Mouse (Mus musculus): Measurements from ENCODE around the gene Ldhd.

Ldhd gene

DNA sequence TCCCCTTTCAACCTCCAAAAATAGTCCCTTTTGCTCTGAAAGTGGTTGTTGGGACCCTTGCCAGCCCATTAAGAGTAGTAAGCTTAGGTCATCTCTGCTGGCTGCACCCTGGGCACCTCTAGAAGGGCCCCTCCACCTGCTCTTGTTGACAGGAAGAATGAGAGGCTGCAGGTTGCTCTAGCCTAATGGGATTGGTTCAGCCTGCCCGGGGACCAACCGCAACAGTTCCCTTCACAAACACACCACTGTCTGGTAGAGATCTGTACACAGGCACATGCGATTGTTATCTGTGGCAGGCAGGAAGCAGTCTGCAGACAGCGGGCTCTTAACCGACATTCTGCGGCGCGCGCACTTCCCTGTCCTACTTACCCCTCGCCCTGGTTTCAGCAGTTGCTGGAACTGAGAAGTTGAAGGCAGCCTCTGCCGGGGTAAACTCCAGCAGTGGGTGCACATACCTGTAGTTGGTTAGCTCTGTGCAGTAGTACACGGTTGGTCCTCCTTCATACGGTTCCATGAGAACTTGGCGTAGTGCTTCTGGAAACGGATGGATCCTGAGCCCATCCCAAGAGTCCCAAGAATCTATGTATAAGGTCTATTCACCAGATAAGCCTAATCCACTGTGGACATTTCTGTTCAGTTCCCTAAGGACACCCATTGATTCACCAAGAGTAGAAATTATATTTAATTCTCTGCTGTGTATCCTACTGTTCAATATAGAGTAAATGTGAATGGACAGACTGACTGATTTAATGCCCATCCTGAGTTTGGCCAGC is 34.3 kb downstream of the Ldhd start:
- peak; percentile 73 to 82 for DNase-seq (ENCODE audit: low read depth in 2 of 2, low spot score in 2 of 2)

DNA sequence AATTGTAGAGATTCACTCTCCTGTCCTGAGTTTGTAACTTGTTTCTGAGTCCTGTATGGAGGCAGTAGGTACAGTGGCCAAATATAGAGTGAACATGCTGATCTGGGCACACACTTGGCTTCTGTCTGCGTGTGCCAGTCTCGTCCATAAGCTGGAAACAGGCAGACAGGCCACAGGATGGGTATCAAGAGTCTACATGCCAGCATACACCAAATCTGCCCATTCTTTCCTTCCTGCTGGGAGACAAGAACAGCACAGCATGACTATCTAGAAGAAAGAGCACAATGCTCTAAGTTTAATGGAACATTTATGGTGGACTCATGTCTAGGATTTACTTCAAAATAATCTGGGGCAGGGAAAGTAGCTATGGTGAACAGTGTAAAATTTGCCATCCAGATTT is 35.2 kb downstream of the Ldhd start:
- no peak for DNase-seq (ENCODE audit: low read depth in 2 of 2, low spot score in 2 of 2)

DNA sequence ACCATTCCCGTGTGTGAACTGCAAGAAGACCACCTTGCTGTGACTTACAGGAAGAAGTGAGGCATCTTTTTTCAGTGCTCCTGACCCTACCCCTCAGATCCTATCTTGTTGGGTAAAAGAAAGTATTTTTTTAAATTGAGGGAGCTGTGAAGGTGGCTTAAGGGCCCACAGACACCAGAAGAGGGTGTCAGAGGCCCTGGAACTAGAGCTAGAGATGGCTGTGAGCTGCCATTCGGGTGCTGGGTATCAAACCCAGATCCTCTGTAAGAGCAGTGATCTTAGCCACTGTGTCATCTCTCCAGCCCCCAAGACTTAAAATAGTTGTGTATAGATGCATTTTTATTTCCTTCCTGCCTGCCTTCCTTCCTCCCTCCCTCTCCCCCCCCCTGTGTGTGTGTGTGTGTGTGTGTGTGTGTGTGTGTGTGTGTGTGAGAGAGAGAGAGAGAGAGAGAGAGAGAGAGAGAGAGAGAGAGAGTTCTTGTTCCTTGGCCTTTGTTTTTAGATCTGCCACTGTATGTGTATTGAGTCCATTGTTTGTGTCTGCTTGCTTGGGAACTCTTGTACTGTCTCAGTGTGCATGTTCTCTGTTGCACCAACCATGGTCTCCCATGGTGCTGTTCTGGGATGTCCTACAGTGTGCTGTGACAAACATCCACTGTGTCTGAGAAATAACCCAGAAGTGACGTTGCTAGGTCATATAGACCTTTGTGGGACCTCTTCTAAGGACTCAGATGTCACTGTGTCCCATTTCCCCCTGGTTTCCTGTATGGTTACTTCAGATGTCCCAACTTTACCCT is 35.9 kb downstream of the Ldhd start:
- DNase-seq (ENCODE audit: low read depth in 2 of 2, low spot score in 2 of 2): no peak

DNA sequence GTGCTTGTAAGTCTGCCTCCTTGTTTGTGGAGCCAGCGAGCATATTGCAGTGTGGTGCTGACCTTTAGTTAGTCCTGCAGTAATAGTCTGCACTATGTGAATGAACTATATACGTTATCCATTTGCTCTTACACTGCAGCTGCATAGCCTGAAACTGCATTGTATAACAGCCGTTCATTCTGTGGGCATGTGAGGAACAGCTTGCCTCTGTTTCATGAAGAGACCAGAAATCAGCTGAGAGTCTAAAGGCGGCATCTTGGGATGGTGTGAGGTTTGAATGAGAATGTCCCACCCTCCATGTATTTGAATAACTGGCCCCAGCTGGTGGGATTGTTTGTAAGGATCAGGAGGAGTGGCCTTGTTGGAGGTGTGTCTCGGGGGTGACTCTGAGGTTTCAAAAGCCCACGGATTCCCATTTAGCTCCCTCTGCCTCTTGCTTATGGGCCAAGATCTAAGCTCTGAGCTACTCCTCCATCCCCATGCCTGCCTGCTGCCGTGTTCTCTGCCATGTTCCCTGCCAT is 37.7 kb downstream of the Ldhd start:
- DNase-seq (ENCODE audit: low read depth in 2 of 2, low spot score in 2 of 2): no peak

DNA sequence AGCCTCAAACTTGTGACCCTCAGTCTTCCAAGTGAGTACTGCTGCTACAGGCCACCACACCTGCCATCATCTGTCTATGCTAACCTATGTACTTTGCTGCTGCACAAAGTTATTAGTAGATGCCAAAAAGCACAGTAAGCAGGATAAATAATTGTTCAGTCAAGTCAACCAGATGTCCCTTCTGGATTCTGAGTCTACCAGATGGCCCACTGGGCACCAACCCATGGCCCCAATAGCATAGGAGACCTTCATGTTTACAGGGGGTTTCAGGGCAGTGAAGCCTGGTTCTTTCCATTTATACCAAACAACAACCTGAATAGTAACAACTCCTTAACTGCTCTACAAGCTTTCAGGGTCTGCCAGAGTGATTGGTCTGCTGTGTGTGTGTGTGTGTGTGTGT is 39.0 kb downstream of the Ldhd start:
- DNase-seq (ENCODE audit: low read depth in 2 of 2, low spot score in 2 of 2): no peak

DNA sequence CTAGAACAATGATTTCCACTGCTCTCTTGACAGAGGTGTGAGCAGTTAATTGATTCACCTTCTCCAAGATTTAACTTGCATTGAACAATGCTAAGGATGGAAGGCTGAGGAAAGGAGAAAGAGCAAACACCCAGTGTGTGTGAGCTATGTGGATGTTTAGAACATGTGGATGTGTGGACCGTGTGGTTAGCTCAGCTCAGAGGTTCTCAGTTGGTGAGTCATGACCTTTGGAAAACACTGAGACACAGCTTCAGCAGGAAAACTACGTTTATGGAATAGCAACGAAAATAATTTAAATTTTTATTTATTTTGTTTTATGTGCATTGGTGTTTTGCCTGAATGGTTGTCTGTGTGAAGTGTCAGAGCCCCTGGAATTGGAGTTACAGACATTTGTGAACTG is 40.0 kb downstream of the Ldhd start:
- no peak for DNase-seq (ENCODE audit: low read depth in 2 of 2, low spot score in 2 of 2)

DNA sequence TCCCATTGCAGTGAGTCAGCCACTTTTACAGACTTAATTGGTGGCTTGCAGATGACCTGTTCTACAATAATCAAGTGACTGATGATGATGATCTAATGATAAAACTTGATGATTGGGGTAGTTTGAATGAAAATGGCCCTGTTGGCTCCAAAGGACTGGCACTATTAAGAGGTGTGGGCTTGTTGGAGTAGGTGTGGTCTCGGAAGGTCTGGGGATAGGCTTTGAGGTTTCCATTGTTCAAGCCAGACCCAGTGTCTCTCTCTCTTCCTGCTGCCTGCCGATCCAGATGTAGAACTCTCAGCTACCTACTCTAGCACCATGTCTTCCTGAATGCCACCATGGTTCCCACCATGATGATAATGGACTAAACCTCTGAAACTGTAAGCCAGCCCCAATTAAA is 41.8 kb downstream of the Ldhd start:
- DNase-seq (ENCODE audit: low read depth in 2 of 2, low spot score in 2 of 2): no peak

DNA sequence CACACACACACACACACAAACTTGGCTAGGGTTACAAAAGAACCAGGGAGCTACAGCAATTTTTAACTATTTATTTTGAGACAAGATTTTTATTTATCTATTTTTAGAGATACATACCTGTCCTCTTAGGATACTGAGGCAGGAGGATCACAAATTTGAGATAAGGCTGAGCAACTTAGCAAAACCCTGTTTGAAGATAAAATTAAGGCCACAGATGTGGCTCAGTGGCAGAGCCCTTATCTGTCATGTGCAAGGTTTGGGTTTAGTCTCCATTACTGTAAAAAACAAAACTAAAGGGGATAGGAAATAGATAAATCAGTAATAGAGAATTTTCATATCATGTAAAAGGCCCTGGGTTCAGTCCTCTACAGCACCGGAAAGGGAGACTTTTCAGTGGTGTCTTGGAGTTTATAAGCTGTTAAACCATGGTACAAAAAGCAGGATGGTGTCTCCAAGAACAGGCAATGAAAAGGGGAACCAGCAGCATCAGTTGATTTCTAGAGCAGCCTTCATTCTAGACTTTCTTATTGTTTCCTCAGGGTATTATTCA is 42.6 kb downstream of the Ldhd start:
- DNase-seq (ENCODE audit: low read depth in 2 of 2, low spot score in 2 of 2): no peak

DNA sequence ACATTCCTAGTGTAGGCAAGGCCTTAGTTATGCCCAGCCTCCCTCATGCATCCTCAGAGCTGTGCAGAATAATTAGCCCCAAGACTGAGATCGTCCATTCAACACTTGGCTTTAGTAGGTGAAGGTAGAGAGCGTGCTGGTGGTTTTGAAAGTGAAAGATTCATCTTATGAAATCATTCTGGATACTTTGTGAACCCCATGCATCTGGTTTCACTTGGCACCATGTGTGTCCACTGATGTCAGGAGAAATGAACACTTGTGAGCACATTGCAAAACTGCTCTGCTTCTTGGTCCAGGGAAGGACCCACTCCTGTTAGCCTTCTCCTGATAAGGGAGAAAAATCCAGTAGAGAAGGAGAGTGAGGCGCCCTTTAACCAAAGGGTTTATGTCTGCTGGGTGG is 45.2 kb downstream of the Ldhd start:
- DNase-seq (ENCODE audit: low read depth in 2 of 2, low spot score in 2 of 2): no peak

DNA sequence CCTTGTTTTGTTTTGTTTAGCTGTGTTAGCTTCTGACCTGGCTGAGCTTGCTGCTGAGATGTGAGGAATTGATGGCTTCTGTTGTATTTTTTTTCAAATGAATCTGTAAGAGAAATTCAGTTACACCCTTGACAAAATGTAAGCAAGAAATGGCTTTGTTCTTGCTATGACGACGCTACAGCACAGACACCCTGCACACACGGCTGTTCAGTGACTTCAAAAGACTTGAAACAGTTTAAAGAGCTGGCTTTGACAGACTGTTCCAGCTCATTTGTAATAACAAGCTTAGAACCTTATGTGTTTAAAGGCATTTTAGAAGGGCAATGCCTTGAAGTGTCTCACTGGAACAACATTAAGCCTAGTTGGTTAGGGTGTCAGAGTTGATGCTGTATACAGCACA is 47.8 kb downstream of the Ldhd start:
- peak; percentile 56 to 58 for DNase-seq (ENCODE audit: low read depth in 2 of 2, low spot score in 2 of 2)

DNA sequence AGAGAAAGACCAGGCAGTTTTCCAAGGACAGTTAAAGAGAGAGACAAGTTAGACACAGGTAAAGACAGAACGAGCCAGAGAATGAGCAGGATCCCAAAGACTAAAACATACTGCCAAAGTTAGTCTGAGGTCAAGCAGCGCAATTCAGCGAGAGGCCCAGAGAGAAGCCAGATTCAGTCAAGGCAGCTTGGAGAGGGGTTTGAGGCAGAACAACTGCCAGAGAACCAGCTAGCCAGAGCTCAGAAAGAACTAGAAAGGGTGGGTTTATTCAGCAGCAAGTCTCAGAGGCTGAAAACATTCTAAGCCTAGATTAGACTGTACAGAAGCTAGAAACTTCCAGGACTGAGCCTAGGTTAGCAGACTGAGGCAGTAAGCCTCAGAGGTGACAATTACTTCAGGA is 49.9 kb downstream of the Ldhd start:
- DNase-seq (ENCODE audit: low read depth in 2 of 2, low spot score in 2 of 2): no peak

DNA sequence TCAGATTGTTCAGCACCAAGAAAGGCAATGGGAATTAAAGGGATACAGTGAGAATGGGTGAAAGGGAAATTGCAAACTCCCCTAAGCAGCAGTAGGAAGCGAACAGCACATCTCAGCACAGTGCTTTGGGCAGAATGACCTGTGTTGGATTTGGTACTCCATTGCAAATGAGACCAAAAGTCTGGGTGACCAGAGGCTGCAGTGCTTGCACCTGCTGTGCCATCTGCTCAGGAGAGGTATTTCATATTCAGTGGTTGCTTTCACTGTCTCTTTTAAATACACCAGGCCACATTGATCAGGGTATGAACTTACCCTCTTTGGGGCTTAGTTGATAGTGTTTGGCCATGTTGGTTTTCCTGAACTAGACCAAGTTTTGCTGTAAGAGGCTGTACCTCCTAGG is 50.9 kb downstream of the Ldhd start:
- no peak for DNase-seq (ENCODE audit: low read depth in 2 of 2, low spot score in 2 of 2)

DNA sequence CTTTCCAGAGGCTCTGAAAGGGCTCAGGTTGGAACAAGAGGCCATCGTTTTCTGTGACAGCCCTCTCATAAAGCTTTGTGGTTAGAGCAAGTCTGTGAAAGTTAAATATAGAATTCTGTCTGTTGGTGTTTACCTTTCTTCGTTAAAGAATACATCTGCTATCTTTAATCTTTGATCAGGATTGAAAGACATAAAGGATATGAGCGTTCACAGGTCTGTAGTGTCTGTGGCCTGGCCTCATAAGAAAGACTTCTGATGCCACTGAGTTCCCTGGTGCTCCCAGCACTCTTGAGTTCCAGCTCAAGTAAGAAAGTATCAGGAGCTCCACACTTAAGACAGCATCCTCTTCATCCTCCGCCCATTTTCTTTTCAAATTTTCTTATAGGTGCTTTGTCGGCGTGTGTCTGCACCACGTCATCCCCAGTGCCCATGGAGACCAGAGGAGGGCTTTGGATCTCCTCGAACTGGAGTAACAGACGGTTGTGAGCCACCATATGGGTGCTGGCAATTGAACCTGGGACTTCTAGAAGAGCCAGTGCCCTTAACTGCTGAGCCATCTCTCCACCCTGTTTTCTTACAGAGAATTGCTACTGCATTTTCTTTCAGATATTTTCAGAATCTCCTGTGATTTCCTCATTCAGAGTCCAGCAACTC is 52.2 kb downstream of the Ldhd start:
- DNase-seq (ENCODE audit: low read depth in 2 of 2, low spot score in 2 of 2): no peak

DNA sequence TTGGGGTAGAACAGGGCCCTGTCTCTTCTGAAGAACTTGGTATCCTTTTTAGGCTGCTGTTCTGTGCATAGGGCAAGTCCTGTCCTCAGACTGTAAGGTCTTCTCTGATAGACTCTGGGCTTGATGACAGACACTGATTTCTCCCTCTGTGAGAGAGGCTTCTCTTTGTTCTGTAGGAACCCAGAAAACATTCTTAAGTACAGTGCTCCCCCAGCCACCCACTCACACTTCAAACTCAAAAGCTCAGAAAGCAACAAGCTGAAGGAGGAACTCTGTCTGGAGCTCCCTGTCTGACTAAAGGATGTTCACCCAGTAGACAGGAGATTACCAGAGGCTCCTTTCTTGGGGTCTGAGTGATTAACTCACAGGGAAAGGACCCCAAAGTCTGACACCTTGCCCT is 53.7 kb downstream of the Ldhd start:
- DNase-seq (ENCODE audit: low read depth in 2 of 2, low spot score in 2 of 2): no peak

DNA sequence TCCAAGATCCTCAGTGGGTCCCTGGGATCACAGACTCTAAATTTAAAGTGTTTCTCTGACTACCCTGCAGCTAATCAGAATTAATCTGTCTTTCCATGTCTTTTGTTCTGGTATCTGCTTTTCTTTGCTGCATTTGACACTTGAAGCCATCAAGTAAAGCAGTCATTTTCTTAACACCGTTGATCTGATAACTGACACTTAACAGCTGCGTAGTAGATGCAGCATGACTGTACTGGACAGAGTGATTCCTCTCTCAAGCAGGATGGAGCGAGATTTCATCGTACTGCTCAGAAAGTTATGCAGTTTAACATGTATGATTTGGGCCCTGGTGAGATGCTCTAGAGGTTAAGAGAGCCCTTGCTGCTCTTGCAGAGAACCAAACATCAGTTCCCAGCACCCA is 54.7 kb downstream of the Ldhd start:
- DNase-seq (ENCODE audit: low read depth in 2 of 2, low spot score in 2 of 2): no peak

DNA sequence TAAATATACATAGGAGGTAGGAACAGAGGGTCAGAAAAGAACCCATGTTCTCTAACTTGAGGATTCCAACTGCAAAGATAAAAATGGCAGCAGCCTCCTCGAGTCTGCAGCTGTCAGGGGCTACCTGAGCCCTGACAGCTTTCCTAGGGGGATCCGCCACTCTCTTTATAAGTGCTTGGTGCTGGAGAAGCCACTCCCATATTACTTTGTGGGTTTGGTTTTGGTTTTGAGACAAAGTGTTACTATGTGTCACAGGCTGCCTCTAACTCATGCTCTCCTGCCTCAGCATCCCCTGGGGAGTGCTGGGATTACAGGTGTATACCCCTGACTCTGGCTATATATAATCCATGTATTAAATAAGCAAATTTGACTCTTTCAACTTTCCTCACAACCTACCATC is 56.2 kb downstream of the Ldhd start:
- no peak for DNase-seq (ENCODE audit: low read depth in 2 of 2, low spot score in 2 of 2)

Measured in CD8-positive naive resting alpha-beta T cell, adult 2 months (primary cell).